Mouse (Mus musculus): ENCODE measurements around the gene Gpc4.

The Gpc4 gene

GRCm38 (mm10) chrX:52145563-52145962 lies 19.5 kb downstream of the Gpc4 start:
- DNase-seq: no peak

GRCm38 (mm10) chrX:52144491-52144890 lies 20.6 kb downstream of the Gpc4 start:
- no peak for DNase-seq

- DNase-seq: no peak
These were observed 24.7 kb downstream of the Gpc4 start for GRCm38 (mm10) chrX:52140316-52140715.

GRCm38 (mm10) chrX:52138461-52139075 lies 26.5 kb downstream of the Gpc4 start:
- no peak for DNase-seq

DNA sequence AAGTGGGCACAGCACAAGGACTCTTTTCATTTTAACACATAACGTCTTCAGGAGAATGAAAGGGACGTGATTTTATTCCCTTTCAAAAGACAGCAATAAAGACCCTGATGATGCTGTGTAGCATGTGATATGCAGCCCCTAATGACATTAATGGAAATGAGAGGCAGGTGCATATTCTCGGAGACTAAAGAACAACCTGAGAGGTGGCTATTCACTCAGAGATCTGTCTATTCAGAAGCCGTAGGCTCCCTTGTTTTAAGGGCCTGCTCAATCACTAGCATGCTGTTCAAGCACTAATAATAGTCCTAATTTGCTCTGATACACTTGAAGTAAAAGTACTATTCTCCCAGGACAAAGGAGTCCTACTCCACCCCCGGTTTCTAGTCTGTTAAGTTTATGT lies 27.0 kb downstream of the Gpc4 start:
- no peak for DNase-seq

DNA sequence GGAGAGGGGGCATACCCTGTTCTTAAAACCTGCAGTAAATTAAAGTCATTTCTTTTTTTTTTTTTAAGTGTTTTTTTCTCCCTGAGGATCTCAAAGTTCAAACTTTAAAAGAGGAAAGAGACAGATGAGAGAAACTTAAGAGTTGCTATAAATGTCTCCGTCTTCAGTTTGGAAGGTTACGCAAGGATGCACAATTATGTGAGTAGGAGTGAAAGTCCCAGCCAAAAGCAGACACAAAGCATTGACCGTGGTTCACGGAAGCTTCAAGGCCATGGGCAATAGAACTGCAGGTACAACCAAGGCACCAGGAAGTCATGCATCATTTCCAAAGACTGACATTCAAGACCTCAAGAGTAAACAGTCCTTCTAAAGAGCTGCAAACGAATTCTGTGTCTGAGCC lies 28.5 kb downstream of the Gpc4 start:
- DNase-seq: no peak

- no peak for DNase-seq
These were observed 35.4 kb downstream of the Gpc4 start for GRCm38 (mm10) chrX:52129604-52130003.

DNA sequence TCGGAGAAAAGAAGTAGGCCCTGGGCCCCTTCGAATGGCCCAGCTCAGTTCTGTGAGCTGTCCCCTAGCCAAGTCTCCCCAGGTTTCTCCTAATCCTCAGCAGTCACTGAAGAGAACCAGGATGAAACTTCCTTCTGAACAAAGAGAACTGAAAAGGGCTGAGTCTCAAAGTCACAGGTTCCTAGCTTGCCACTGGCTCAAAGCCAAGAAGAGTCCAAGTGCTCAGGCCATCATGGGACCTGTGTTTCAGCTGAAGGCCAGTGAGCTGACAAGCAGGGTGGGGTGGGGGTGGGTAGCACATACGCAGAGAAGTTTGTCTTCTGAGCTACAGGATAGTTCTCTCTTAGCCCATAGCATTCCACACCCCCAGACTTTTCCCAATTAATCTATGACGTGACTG lies 36.3 kb downstream of the Gpc4 start:
- DNase-seq: no peak

DNA sequence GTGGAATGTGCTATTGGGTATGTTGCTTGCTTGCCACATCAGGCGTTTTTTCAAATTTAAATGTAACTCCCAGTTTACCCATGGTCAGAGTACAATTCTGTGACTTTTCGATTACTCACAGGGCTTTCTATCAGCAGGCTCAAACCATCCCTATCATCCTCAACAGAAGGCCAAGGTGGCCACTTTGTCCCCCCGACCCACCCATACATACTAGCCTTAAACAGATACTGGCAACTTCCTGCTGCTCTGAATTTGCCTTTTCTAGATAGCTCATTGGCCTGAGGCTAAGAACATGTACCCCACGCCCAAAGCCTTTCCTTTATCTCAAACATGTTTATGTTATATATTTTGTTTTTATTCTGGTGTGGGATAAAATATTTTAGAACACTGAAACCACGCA lies 51.4 kb downstream of the Gpc4 start:
- DNase-seq: no peak

DNA sequence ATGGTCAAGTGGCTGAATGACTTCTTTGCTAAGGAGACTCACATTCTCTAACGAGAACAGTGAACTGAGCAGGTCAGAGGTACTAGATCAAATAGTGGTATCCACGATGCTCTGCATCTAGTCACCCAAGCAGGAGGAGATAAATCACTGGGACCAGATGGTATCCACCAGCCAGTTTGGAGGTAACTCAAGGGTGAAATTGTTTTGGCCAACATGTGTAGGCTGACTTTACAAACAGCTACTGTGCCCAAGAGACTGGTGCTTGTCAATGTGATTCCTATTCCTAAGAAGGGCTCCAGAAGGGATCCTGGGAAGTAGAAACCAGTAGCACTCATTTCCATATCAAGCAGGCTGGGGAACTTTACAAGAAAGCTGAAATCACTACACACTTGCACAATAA lies 55.4 kb downstream of the Gpc4 start:
- no peak for DNase-seq

DNA sequence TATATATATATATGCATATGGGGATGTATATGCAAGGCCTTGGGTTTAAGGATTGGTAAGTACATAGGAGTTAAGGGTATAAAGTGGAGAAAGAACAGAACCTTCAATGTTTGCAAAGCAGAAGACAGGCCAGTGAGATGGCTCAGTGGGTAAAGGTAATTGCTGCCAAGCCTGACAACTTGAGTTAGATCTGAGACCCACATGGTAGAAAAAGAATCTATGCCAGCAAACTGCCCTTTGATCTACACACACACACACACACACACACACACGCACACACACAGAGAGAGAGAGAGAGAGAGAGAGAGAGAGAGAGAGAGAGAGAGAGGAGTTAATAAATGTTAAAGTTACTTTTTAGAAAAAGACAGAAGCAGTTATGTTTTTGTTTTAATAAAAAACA lies 56.1 kb downstream of the Gpc4 start:
- no peak for DNase-seq

DNA sequence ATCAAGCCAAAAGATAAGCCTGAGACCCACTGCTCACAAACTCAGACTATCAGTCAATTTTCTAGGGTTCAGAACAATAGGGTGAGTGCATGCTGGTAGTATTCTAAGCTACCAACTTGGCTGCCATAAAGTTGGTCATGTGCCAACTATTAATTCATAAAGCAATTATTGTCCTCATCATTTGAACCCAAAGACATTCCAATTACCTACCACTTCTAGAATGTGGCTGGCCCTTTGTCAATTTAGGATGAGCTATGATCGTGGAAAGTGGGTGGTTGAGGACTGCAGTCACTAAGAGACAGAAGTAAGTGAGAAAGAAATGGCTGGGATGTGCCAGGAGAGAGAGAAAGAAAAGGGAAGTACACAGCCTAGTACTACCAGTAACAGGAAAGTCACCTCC lies 61.3 kb downstream of the Gpc4 start:
- DNase-seq: no peak

DNA sequence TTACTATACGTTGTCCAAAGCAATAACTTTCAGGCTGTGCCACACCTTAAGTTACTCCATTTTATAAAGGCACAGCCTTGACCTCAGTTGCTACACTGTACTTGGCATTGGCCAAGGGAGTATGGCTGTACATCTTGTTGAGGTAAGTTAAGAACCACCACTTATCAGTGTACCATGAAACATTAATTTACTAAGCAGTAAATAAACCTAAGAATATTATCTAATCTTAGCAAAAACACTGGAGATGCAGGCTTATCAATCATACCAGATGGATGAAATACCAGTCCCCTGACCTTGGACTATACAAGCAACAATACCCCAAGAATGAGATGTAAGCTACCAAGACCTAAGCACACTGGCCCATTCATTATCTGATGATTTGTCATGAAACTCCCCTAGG lies 63.1 kb downstream of the Gpc4 start:
- DNase-seq: no peak

DNA sequence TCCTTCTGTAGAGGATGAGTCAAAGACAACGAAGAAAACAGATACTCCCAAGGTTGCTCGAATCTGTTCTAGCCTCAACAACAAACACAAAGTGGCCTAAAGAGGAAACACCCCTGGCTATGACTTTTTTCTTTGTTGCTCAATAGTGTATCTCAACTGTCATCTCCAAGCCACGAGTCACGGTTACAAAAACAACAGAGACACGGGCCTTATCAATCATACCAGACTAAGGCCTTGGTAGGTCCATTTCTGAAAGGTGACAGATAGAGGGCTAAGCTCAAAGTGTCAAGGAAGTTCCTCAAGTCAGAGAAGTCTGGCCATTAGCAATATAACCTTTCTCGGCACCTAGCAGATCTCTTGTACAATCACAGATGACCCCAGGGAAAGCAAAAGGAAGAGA lies 63.6 kb downstream of the Gpc4 start:
- no peak for DNase-seq

DNA sequence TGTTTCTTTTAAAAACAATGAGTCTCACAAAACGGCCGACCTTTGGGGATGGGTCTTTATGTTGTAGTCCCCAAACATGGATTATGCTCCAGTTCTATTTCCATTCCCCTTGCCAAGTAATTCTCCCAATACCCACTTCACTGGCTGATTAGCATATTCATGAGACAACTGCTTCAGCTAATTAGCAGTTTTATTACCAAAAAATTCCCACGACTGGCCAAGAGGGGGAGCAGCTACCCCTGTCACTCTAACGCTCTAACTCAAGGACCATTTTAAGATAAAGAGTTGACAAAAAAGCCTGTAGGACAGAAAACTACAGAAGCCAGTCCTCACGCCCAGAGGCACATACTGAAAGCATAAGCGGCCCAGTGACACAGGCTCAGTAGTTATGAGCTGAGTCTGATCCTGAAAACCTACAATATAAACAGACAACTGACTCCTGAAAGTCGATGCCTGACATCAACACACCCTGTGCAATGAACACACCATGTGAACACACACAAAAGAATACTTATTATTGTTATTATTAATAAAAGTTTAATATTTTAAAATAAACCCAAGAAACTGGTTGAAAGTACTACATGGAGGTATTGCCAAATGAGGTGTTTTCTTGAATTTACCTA lies 77.2 kb downstream of the Gpc4 start:
- DNase-seq: no peak

- no peak for DNase-seq
These were observed 78.0 kb downstream of the Gpc4 start for GRCm38 (mm10) chrX:52086885-52087573.

- no peak for DNase-seq
These were observed 81.5 kb downstream of the Gpc4 start for GRCm38 (mm10) chrX:52083557-52083956.

DNA sequence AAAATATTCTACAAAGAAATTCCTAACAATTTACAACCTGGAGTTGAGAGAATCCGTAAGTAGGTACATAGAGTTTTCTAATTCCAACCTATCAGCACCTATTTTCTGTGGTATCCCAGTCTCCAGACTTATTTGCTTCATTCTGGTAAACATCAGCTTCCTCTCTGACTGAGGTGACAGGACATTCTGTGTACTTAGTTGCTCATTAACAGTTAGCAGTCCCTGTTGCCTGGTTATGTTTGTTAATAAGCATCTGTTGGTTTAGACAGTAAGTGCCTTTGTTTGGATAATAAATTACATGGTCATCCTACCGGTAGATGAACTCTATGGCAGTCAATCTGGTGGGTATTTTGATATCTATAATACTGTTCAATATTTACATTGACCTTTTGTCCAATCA lies 92.6 kb downstream of the Gpc4 start:
- DNase-seq: no peak

- no peak for DNase-seq
These were observed 111.6 kb downstream of the Gpc4 start for GRCm38 (mm10) chrX:52053416-52053815.

GRCm38 (mm10) chrX:52052011-52052410 lies 113.0 kb downstream of the Gpc4 start:
- no peak for DNase-seq

GRCm38 (mm10) chrX:52050941-52051340 lies 114.1 kb downstream of the Gpc4 start:
- DNase-seq: no peak

GRCm38 (mm10) chrX:52039875-52040274 lies 125.2 kb downstream of the Gpc4 start:
- no peak for DNase-seq

DNA sequence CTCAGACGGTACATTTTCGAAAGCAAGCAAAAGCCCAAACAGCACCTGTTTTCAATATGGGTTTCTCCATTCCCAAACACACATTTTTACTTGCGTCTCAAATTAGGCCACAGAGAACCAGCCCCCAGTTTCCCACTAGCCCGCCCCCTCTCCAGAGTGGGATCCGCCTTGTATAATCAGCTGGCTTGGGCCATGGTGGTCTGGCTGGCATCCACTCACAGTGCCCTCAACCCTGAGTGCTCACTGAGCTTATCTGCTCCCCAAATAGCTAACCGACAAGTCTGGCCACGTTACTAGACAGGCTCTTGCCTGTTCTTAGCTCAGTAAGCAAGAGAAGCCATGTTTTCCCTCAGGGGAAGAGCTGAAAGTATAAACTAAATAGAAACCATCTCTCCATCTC lies 134.9 kb downstream of the Gpc4 start:
- no peak for DNase-seq

GRCm38 (mm10) chrX:52017660-52018059 lies 147.4 kb downstream of the Gpc4 start:
- no peak for DNase-seq
